Mouse (Mus musculus): Measurements from ENCODE around the gene Ccdc186.

Gene Ccdc186

GRCm38 (mm10) chr19:56821798-56822447 is at the start of gene Ccdc186:
Gene Ccdc186 (minus strand): TSS chr19:56822190.
- DNase-seq, result peak; percentile 94 to 95

DNA sequence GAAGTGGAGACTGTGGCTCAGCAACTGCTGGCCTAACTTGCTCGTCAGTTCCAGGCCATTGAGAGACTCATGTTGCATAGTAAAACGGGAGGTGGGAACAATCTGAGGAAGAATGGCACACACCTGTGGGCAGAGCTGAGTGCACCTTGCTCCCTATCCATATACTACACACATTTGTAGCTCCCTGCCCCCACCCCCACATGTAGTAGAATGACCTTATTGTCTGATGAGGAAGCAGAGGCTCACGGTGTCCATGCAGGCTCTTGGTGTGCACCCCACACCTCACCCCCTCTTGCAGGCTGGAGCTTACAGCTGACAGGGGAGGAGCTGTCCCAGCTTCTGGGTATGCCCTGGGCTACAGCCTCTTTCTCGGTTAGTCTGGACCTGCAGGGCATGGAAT is 45.7 kb upstream of the Ccdc186 start:
- DNase-seq, result no peak

DNA sequence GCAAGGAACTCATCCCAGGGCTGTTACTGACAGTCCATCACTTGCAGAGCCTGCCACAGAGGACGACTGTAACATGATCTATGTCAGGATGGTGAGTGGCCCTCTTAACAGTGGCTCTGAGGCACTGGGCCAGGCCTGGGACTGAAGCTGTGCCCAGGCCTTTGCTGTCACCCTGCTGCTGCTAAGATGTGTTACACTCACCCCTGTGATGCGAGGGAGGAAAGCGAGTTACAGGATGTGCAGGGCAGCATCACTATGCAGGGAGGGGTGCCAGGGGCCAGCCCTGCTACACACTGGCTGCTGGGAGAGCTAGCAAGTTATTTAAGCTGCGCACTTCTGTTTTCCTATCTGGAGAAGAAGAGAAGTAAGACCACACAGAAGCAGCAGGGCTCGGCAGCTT is 34.5 kb upstream of the Ccdc186 start:
- DNase-seq, result no peak

DNA sequence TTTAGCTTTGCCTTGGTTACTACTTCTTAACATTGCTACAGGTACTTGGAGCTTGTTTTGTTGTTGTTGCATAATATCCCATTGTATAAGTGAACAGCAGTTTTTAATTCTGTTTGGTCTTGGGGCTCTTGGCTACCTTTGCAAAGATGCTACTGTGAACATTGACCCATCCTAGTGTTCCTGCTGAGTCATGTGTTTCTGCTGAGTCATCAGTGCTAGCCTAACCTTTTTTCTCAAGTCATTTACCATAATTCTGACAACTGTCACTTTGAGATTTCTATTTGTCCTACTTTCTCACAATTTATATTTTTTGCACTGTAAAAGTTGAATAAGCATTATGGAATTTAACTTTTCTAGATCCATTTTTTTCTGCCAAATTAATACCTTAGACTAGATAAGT is 30.6 kb upstream of the Ccdc186 start:
- DNase-seq, result no peak

DNA sequence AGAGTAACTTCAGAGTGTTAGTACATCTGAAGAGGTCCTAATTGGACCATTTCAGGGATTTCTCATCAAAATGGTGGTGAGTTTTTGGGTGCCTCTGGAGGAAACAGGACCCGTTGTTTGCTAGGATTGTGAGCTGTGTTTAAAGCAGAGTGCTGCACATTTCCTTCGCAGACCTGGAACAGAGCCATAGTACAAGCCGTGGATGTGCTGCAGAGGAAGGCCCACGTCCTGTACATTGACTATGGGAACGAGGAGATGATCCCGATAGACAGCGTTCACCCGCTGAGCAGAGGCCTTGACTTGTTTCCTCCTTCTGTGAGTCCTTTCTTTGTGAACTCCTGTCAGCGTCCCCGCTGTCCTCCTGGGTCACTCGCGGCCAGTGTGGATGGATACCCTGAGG is 21.0 kb upstream of the Ccdc186 start:
- no peak for DNase-seq

DNA sequence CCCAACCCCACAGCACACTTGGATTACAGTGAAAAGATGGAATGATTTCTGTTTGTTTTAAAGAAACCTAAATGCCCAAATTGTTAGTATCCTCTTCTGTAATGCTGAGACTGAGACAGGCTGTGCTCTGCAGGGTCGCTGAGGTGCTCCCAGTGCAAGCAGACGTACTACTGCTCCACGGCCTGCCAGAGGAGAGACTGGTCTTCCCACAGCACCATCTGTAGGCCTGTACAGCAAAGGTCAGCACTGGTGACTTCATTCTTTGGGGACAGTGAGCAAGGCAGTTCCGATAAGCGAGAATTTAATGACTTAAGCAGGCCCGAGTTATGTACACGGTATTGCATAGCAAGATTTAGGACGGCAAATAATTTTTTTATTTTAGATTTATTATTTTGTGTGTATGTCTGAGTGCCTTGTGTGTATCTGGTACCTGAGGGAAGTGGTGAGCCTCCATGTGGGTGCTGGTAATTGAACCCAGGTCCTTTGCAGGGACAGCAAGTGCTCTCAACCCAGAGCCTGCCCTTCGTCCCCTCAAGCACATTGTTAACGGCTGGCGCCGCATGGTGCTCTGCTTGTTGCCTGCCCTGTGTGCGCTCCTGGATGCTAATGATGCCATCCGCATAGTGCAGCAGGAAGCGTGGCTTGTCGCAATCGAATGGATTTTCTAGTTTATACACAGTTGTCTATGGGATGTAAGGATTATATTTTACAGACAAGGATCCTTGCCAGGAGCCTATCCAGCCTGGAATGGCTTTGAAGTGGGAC is 17.1 kb upstream of the Ccdc186 start:
- no peak for DNase-seq

GRCm38 (mm10) chr19:56835340-56835739 is 13.3 kb upstream of the Ccdc186 start:
- DNase-seq, result no peak

GRCm38 (mm10) chr19:56830163-56830562 is 8.2 kb upstream of the Ccdc186 start:
- DNase-seq, result no peak

DNA sequence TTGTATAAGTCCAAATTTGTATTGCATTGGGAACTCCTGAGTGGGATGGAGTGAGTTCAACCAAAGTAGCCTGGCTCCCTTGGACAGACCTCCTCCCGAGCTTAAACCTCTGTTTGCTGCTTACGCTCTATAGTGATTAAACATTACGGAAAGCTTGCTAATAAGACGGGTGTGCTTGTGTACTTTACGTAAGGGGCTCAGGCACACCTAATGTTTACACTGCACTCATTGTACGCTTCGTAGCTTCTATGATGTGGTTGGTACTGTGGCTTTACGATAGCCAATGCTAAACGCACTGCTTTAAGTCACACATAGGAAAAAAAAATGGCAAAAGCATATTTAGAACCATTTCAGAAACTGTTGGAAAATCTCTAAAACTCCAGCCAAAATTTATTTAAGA is 7.3 kb upstream of the Ccdc186 start:
- no peak for DNase-seq

DNA sequence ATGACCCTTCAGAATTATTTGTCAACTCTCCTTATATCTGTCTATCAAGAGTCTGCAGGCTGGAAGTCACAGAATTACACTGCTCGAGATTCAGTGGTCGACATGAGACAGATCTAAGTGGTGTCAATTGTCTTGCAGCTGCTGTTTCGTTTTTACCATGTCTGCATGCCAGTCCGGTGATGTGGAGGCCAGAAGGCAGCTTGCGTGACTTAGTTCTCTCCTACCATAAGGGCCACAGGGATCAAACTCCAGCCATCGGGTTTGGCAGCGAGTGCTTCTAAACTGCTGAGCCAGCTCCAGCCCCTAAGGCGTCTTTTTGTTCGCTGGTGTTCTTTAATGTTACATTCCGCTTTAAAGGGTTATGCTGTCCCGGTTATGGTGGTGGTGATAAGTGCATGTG is 6.3 kb upstream of the Ccdc186 start:
- no peak for DNase-seq

GRCm38 (mm10) chr19:56826047-56826631 is 4.1 kb upstream of the Ccdc186 start, which contains the start of gene Tdrd1:
Gene Tdrd1 (plus strand): TSS chr19:56826209.
- DNase-seq, result no peak

DNA sequence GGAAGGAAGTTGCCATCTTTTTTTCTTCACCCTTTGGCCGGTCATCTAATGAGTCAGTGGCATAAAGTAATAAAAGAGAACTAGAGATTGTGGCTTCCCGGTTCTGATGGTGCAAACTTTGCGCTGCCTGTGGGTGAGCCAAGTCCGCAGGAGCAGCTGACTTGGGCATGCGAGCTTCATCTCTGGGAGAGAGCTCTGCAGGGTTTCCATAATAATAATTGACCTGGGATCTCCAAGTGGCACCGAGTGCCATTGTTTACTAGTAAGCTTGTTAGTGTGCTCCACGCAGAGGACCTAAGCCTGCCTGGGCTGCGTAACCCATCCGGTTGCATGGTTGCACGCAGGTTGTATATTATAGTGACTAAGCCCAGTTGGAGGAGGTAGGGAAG is 452 bp upstream of the Ccdc186 start:
- no peak for DNase-seq

DNA sequence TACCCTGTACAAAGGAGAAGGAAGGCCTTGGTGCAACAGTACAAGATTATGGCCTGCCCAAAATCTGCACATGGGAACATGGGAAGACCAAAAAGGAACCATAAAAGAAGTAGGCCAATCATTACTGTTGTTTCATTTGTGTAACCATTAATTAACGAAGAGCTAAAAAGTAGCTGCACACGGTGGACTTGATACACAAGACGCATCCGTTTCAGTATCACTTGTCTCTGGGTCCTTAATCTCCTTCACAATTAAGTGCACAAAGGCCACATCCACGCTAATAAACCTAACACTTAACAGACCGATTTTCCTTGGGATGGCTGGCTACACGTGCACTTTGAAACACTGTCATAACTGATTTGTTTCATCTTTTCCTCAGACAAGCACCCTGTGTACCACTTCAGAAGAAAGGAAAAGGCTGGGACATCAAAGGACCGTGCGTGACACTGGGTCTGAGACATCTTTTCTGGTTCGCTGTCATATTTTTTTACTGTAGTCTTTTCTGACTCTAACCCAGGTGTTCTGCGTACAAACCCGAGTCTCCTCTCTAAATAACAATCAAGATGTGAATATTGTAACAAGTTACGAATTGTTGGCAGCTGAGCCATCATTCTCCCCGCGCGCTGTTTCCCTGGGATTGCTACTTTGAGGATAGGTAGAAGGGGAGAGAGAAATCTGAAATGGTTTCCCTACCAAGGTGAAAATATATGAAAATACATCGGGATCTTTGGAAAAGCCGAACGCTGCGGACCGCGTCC is 771 bp downstream of the Ccdc186 start:
- no peak for DNase-seq

DNA sequence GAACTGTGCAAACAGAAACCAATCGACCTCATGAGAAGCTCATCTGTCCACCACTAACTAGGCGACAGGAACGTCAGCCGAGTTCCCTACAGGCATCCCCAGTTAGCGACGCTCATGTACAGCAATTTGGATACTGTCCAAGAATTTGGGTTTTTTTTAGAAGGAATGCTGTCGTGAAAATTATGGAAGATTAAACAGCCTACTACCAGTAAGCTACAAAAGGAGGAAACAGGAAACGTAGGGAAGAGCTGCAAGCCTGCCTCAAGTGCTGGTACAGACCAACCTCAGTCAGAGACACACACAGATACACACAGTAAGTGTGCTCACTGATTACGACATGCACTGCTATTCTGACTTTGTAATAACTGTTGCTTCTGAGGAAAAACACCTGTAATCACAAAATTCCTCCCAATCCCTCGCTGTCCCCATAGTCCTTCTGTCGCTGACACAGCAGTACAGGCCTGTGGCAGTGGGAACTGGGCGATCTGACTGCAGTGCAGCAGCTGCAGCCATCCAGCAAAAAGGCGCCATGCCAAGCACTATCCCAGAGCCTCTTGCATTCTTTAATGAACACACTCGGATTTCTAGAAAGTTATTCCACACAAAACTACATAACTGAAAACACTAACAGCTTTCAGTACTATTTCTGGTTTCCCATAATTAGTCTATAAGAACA is 4.0 kb downstream of the Ccdc186 start:
- DNase-seq, result peak; percentile 34 to 46

DNA sequence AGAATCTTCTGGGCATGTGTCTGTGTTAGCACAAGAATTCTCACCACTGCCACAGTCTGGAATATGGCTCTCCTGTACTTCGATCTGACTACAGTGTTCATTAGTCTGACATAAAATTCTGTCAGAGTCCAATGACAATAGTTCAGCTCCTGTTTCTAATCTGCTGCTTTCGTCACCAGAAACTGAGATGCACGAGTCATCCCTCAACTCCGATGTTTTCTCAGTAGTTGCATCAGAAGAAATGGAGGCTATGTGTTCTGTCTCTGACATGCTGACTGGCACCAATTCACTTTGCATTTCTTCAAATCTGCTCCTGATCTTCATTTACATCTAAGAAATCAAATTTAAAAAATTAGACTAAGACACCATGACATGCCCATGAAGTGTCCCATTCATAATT is 8.6 kb downstream of the Ccdc186 start:
- no peak for DNase-seq

- DNase-seq, result peak; percentile 66 to 80
Observed at GRCm38 (mm10) chr19:56811590-56811989, 10.4 kb downstream of the Ccdc186 start.

GRCm38 (mm10) chr19:56810641-56811146 is 11.3 kb downstream of the Ccdc186 start:
- DNase-seq, result no peak

DNA sequence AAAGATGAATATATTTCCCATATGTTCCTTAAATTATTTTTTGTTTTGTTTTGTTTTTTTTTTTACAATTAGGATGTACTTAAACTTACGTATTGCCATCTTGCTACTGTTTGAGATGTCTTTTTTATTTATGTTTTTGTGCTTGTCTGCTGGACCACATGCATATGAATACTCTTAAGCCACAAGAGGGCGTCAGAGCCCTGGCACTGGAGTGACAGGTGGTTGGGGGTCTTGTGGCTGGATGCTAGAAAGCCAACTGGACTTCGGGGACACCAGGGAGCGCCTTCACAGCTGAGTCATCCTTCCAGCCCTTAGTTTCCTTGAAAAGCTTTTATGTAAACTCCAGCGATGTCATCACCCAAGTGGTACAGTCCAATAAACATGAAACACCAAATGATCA is 13.2 kb downstream of the Ccdc186 start:
- no peak for DNase-seq

GRCm38 (mm10) chr19:56807122-56807521 is 14.9 kb downstream of the Ccdc186 start:
- no peak for DNase-seq

DNA sequence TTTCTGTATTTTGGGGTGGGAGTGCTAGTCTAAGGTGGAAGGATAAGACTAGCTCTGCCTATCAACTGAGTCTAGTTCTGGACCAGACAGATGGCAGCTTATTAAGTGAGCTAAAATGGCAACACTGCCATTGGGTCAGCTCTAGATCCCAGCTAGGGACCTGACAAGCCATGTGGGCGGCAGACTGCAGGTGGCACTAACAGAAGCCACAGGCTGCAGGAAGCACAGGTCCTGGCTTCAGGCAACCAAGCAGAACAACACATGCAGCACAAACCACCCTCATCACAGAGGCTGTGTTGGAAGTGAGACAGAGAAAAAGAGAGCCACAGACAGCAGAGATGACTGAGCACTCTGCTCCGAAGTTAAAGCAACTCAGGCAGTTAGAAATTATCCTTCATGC is 16.6 kb downstream of the Ccdc186 start:
- no peak for DNase-seq

DNA sequence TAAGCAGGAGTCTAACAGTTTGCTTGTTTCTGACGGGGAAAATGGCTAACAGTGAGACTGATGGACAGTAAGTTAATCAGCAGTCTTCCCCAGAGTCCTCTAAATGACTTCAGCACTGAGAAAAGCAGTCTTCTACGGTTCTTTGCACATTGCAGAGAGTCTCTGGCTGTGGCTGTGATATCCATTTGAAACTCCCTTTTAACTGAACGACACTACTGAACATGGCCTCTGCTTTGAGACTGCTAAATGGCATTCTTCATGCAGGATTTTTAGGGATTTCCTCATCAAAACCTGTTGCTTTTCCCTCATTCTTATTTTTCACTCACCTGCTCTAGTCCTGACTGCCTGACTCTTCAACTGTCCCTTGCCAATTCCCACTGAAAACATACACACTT is 19.6 kb downstream of the Ccdc186 start:
- DNase-seq, result no peak

- no peak for DNase-seq
Observed at GRCm38 (mm10) chr19:56801656-56802351, 20.2 kb downstream of the Ccdc186 start.

Measured in lung, adult 18-20 months (tissue).